Mouse (Mus musculus) kidney, adult 2 months (tissue): Measurements from ENCODE around the gene Ralgps1. TPM values are rescaled to one million over a fixed set of nuclear protein-coding genes. Genes with fewer than 3 reads are reported as not detected.

Source experiments
- DNase-seq: peaks from one replicate; pipeline ENCODE4 v3.0.0; 2021
- H3K27ac ChIP-seq: fragments of 200-500 bp; 2 replicates; pipeline ENCODE4 v1.5.1; 2012; ENCODE audit warnings: low read depth, low read length, control low read depth, inconsistent platforms; ENCODE audit not compliant: insufficient read depth
- H3K27me3 ChIP-seq: fragments of 200-500 bp; replicated peaks from 2 replicates; pipeline ENCODE4 v1.6.1; 2012; ENCODE audit warnings: mild to moderate bottlenecking, moderate library complexity, low read length, inconsistent platforms; ENCODE audit not compliant: control insufficient read depth, insufficient read depth
- H3K36me3 ChIP-seq: fragments of 200-500 bp; 2 replicates; pipeline ENCODE4 v1.6.1; 2012; ENCODE audit warnings: mild to moderate bottlenecking, moderate library complexity, low read length, inconsistent platforms; ENCODE audit not compliant: control insufficient read depth, insufficient read depth
- H3K4me1 ChIP-seq: fragments of 200-500 bp; 2 replicates; pipeline ENCODE4 v1.6.1; 2011; ENCODE audit warnings: low read length; ENCODE audit not compliant: control insufficient read depth, insufficient read depth
- H3K4me3 ChIP-seq: fragments of 200-500 bp; 2 replicates; pipeline ENCODE4 v1.5.1; 2011; ENCODE audit warnings: mild to moderate bottlenecking, low read depth, low read length, control low read depth; ENCODE audit not compliant: insufficient read depth
- CTCF ChIP-seq: fragments of 200-500 bp; conservative IDR thresholded peaks from 2 replicates; pipeline ENCODE4 v1.5.1; 2011; ENCODE audit warnings: low read depth, mild to moderate bottlenecking, control low read depth, low read length, moderate library complexity, mixed read lengths; ENCODE audit not compliant: insufficient read depth, insufficient read length
- POLR2A ChIP-seq: fragments of 200-500 bp; IDR thresholded peaks from one replicate; pipeline ENCODE4 v1.6.1; 2011; ENCODE audit warnings: low read depth, low read length, control low read depth
- WGBS: fragments of 180-500 bp; shearing (Covaris S2); methylation state at CpG from one replicate; pipeline ENCODE4 v1.1.7; 2018; 5-methylcytosine and 5-hydroxymethylcytosine counted together
- polyA plus RNA-seq: library from polyadenylated mRNA; depleted of rRNA; stranded (reverse); fragments of >200 nt; gene quantifications from 2 replicates; pipeline ENCODE4 v1.2.3, GENCODE M21; 2012

Ralgps1 gene
- polyA plus RNA-seq, 1 experiment: 4.9 TPM

GRCm38 (mm10) chr2:33298928-33299327 is 72.4 kb downstream of the Ralgps1 start:
- Histone ChIP-seq H3K4me3 (no peak overlapping the region), H3K27ac (no peak overlapping the region), H3K4me1 (no peaks in the 10 kb centered on the region), H3K27me3 (no peaks in the 10 kb centered on the region), H3K36me3 (no peaks in the 10 kb centered on the region)
- peak; percentile 17 for DNase-seq
- no peak for TF ChIP-seq POLR2A
- WGBS: 66% methylated on average over 4 of the region's 4 CpGs

GRCm38 (mm10) chr2:33295115-33295514 is 76.2 kb downstream of the Ralgps1 start:
- no peaks in the 10 kb centered on the region for H3K4me1 ChIP-seq
- no peaks in the 10 kb centered on the region for H3K36me3 ChIP-seq
- no peak for TF ChIP-seq POLR2A
- no peak for TF ChIP-seq CTCF
- DNase-seq: no peak
- H3K4me3 ChIP-seq: no peak overlapping the region
- no peaks in the 10 kb centered on the region for H3K27me3 ChIP-seq
- no peak overlapping the region for H3K27ac ChIP-seq
- WGBS: 85% methylated on average over 5 of the region's 5 CpGs

- H3K36me3 ChIP-seq: 0 out of 2 replicates have a peak, but pooled peaks cover 1% of the 10 kb centered on the region
- TF ChIP-seq CTCF (no peak), POLR2A (no peak)
- WGBS: 87% methylated on average over 2 of the region's 2 CpGs
- no peaks in the 10 kb centered on the region for H3K4me1 ChIP-seq
- no peak for DNase-seq
- H3K4me3 ChIP-seq: no peak overlapping the region
- no peaks in the 10 kb centered on the region for H3K27me3 ChIP-seq
- no peak overlapping the region for H3K27ac ChIP-seq
These were observed 79.2 kb downstream of the Ralgps1 start for GRCm38 (mm10) chr2:33292057-33292456.

- DNase-seq: no peak
- H3K4me1 ChIP-seq: no peaks in the 10 kb centered on the region
- TF ChIP-seq CTCF: no peak
- no peak for TF ChIP-seq POLR2A
- 94% methylated on average over 8 of the region's 8 CpGs for WGBS
- 0 out of 2 replicates have a peak, but pooled peaks cover 1% of the 10 kb centered on the region for H3K36me3 ChIP-seq
- no peak overlapping the region for H3K27ac ChIP-seq
- no peak overlapping the region for H3K4me3 ChIP-seq
- H3K27me3 ChIP-seq: no peaks in the 10 kb centered on the region
These were observed 80.8 kb downstream of the Ralgps1 start for GRCm38 (mm10) chr2:33290491-33290890.

- H3K27me3 ChIP-seq: no peaks in the 10 kb centered on the region
- no peak for DNase-seq
- H3K27ac ChIP-seq: no peak overlapping the region
- no peak overlapping the region for H3K4me3 ChIP-seq
- H3K36me3 ChIP-seq: 0 out of 2 replicates have a peak, but pooled peaks cover 1% of the 10 kb centered on the region
- no peak for TF ChIP-seq CTCF
- no peak for TF ChIP-seq POLR2A
- no peaks in the 10 kb centered on the region for H3K4me1 ChIP-seq
- 94% methylated on average over 5 of the region's 5 CpGs for WGBS
These were observed 82.4 kb downstream of the Ralgps1 start for GRCm38 (mm10) chr2:33288837-33289236.

GRCm38 (mm10) chr2:33283674-33284073 is 87.6 kb downstream of the Ralgps1 start:
- 65% methylated on average over 2 of the region's 2 CpGs for WGBS
- H3K4me3 ChIP-seq: no peak overlapping the region
- H3K36me3 ChIP-seq: 0 out of 2 replicates have a peak, but pooled peaks cover 1% of the 10 kb centered on the region
- no peaks in the 10 kb centered on the region for H3K27me3 ChIP-seq
- no peaks in the 10 kb centered on the region for H3K4me1 ChIP-seq
- DNase-seq: peak; percentile 55
- peak overlapping the region; percentile 4; the same call in 1 of the 2 replicates for H3K27ac ChIP-seq
- TF ChIP-seq CTCF: no peak
- TF ChIP-seq POLR2A: no peak

- Histone ChIP-seq H3K4me1 (no peaks in the 10 kb centered on the region), H3K27ac (no peak overlapping the region), H3K36me3 (no peaks in the 10 kb centered on the region), H3K27me3 (no peaks in the 10 kb centered on the region), H3K4me3 (no peak overlapping the region)
- TF ChIP-seq POLR2A (no peak), CTCF (no peak)
- 55% methylated on average over 4 of the region's 4 CpGs for WGBS
- DNase-seq: peak; percentile 55
These were observed 88.4 kb downstream of the Ralgps1 start for GRCm38 (mm10) chr2:33282877-33283276.
